18 mouse cellular contexts compared by ENCODE assay signal in the genomic region with DNA sequence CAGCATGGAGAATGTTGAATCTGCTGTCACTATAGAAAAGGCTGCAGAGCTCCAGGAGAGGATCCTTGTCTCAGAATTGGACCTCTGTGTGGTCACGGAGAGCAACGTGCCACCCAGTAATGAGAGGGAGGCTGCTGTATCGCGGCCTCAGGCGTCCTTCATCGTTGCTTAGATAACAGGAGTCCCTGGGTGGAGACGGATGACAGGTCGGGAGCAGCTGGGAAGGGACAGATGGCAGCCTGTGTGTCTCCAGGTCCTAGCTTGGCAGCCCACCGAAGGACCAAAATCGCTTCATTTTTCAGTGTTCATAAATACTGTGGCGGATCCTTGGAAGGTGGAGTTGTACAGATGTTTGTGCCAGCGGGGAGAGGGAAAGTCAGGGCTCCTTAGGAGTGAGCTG. TPM values are rescaled to one million over a fixed set of nuclear protein-coding genes. Genes with fewer than 3 reads are reported as not detected.
DNase-seq lines count a peak whose midpoint lies in the region; ATAC-seq lines count a peak whose summit lies in the region.
"Had no signal": no experiment of that assay in that cellular context is flagged by ENCODE, and none has a peak within 500 bp of the region (broad histone marks: within the 10 kb centered on the region; RNA-seq: fewer than 3 reads in every experiment).

No protein-coding gene starts in this region.

- H3K27ac ChIP-seq in hindbrain, embryonic 10.5 days: no peak overlapping the region
- H3K27ac ChIP-seq in hindbrain, embryonic 14.5 days: no peak overlapping the region
- peak overlapping the region; percentile 31; the same call in 1 of the 2 replicates for H3K27ac ChIP-seq in hindbrain, embryonic 13.5 days
- H3K27ac ChIP-seq: heart, embryonic 15.5 days; intestine, embryonic 15.5 days; kidney, postnatal 0 days; macrophage; stomach, postnatal 0 days had no signal

- no peaks in the 10 kb centered on the region for H3K27me3 ChIP-seq in hindbrain, embryonic 10.5 days (ENCODE audit: insufficient read depth, poor library complexity, severe bottlenecking)
- no peaks in the 10 kb centered on the region for H3K27me3 ChIP-seq in hindbrain, embryonic 14.5 days (ENCODE audit: control insufficient read depth, insufficient read depth, low read length)
- no peaks in the 10 kb centered on the region for H3K27me3 ChIP-seq in hindbrain, embryonic 13.5 days
- H3K27me3 ChIP-seq: heart, embryonic 15.5 days; intestine, embryonic 15.5 days had no signal

- 77% methylated on average over 12 of the region's 12 CpGs for WGBS in hindbrain, embryonic 10.5 days
- 40% methylated on average over 12 of the region's 12 CpGs for WGBS in hindbrain, embryonic 14.5 days
- WGBS in hindbrain, embryonic 13.5 days: 47% methylated on average over 12 of the region's 12 CpGs

- peaks cover 53% of the 10 kb centered on the region for H3K36me3 ChIP-seq in hindbrain, embryonic 10.5 days
- H3K36me3 ChIP-seq in hindbrain, embryonic 14.5 days (replicated peaks; ENCODE audit: control insufficient read depth, insufficient read depth): peaks cover 27% of the 10 kb centered on the region
- peaks cover 13% of the 10 kb centered on the region for H3K36me3 ChIP-seq in hindbrain, embryonic 13.5 days

- peaks cover 5% of the 10 kb centered on the region; the same call in 1 of the 2 replicates for H3K4me1 ChIP-seq in hindbrain, embryonic 10.5 days (replicated peaks)
- peaks cover 2% of the 10 kb centered on the region; the same call in 1 of the 2 replicates for H3K4me1 ChIP-seq in hindbrain, embryonic 14.5 days (replicated peaks; ENCODE audit: control insufficient read depth, insufficient read depth, low read length)
- peaks cover 7% of the 10 kb centered on the region; the same call in 1 of the 2 replicates for H3K4me1 ChIP-seq in hindbrain, embryonic 13.5 days (replicated peaks)
- H3K4me1 ChIP-seq: intestine, embryonic 15.5 days had no signal

- no peak overlapping the region for H3K9ac ChIP-seq in hindbrain, embryonic 14.5 days
- H3K9ac ChIP-seq in hindbrain, embryonic 13.5 days: no peak overlapping the region
- H3K9ac ChIP-seq: heart, embryonic 15.5 days; intestine, embryonic 15.5 days; lung, embryonic 14.5 days had no signal

- no peak overlapping the region for H3K4me3 ChIP-seq in hindbrain, embryonic 10.5 days
- H3K4me3 ChIP-seq in hindbrain, embryonic 14.5 days (replicated peaks; ENCODE audit: low read length): no peak overlapping the region
- H3K4me3 ChIP-seq in hindbrain, embryonic 13.5 days: no peak overlapping the region
- H3K4me3 ChIP-seq: erythroblast, embryonic 14.5 days; heart, embryonic 15.5 days; intestine, embryonic 15.5 days had no signal

- ATAC-seq in hindbrain, embryonic 14.5 days (ENCODE audit: low FRiP score): no peak
- peak; percentile 80 for ATAC-seq in cerebellum, adult (ENCODE audit: insufficient number of reproducible peaks, low FRiP score, low TSS enrichment)
- no peak for ATAC-seq in hindbrain, embryonic 13.5 days (ENCODE audit: low FRiP score)
- ATAC-seq: CD4-positive, CD25-positive, alpha-beta regulatory T cell, adult 4 months; intestine, embryonic 15.5 days had no signal

- no peaks in the 10 kb centered on the region for H3K9me3 ChIP-seq in hindbrain, embryonic 10.5 days
- H3K9me3 ChIP-seq in hindbrain, embryonic 14.5 days (ENCODE audit: control insufficient read depth, low read length): no peaks in the 10 kb centered on the region
- H3K9me3 ChIP-seq in hindbrain, embryonic 13.5 days: no peaks in the 10 kb centered on the region
- H3K9me3 ChIP-seq: heart, embryonic 15.5 days; intestine, embryonic 15.5 days had no signal

- peak; percentile 11 for DNase-seq in hindbrain, embryonic 10.5 days (ENCODE audit: low spot score)
- no peak for DNase-seq in hindbrain, embryonic 14.5 days (ENCODE audit: low spot score)
- peak; percentile 72 to 81 for DNase-seq in cerebellum, adult 18-20 months
- DNase-seq in embryo, embryonic 9.5 days (ENCODE audit: extremely low spot score): no peak
- no peak for DNase-seq in Muller cell, postnatal 12 days (ENCODE audit: inconsistent ontology term)
- DNase-seq: adrenal gland, adult 8-10 months; embryo, embryonic 11 days; lung, embryonic 14.5 days; thymus, postnatal 25 days had no signal

- H3K4me2 ChIP-seq in hindbrain, embryonic 14.5 days (replicated peaks): no peak overlapping the region
- no peak overlapping the region for H3K4me2 ChIP-seq in hindbrain, embryonic 13.5 days
- H3K4me2 ChIP-seq: heart, embryonic 15.5 days; intestine, embryonic 15.5 days; lung, embryonic 14.5 days had no signal

RNA-seq across cellular contexts. Expression of a gene that starts 24.5 kb away (rescaled TPM):
- polyA plus RNA-seq in hindbrain, embryonic 10.5 days (2016; fragmentation: Nextera tagmentation; extraction: Ambion mirVana): 68.3 and 74.1 TPM in 2 replicates
- 40.0 and 40.9 TPM in 2 replicates for polyA plus RNA-seq in hindbrain, embryonic 14.5 days (2014; fragmentation: Nextera tagmentation; extraction: Ambion mirVana)
- polyA plus RNA-seq in hindbrain, embryonic 13.5 days (2015; fragmentation: Nextera tagmentation; extraction: Ambion mirVana): 35.7 and 41.1 TPM in 2 replicates

RNA-seq across cellular contexts. Expression of a gene that starts 24.6 kb away (rescaled TPM):
- polyA plus RNA-seq in hindbrain, embryonic 10.5 days (2016; fragmentation: Nextera tagmentation; extraction: Ambion mirVana): 50.2 and 51.8 TPM in 2 replicates
- 58.0 and 58.5 TPM in 2 replicates for polyA plus RNA-seq in hindbrain, embryonic 14.5 days (2014; fragmentation: Nextera tagmentation; extraction: Ambion mirVana)
- polyA plus RNA-seq in hindbrain, embryonic 13.5 days (2015; fragmentation: Nextera tagmentation; extraction: Ambion mirVana): 52.0 and 53.5 TPM in 2 replicates

Comparison
In these comparisons a context has a peak if more than half of its experiments do, and no peak if none do; other contexts are left out.
1. DNase-seq: peak in hindbrain, embryonic 10.5 days (single experiment) and cerebellum, adult 18-20 months (2 of 2); none in hindbrain, embryonic 14.5 days (single experiment), embryo, embryonic 9.5 days (single experiment) and Muller cell, postnatal 12 days (single experiment).